Mouse (Mus musculus) heart, postnatal 4 days (tissue): ENCODE data around the gene Nsrp1. TPM values are rescaled to one million over a fixed set of nuclear protein-coding genes. Genes with fewer than 3 reads are reported as not detected.

Experiments used
- microRNA-seq, 2 experiments: library from miRNA; unstranded; fragments of <30 nt; microRNA quantifications; one replicate each; pipeline ENCODE4 v1.2.0; 2021 to 2022
- total RNA-seq, 2 experiments: library from RNA; stranded (reverse); gene quantifications; 2 replicates each; pipeline ENCODE4 v1.2.3; 2021

Nsrp1 gene
- total RNA-seq, 2 experiments from 2014 or later, result 14.9 to 15.2 TPM

Small RNA genes within 50 kb of the gene (microRNA-seq; reads per million reads assigned to microRNA genes)
- 1,864 to 6,484 reads per million in 2 experiments for gene Mir423

Other genes with a start within 250 kb of the Nsrp1 start
- 10 to 100 TPM; 66.0 to 66.4 TPM for gene Cpd, start 231.4 kb downstream of the Nsrp1 start, total RNA-seq
- under 1 TPM in 1 of 2 experiments, not detected in 1; 0.59 TPM for gene Tmigd1, start 176.3 kb downstream of the Nsrp1 start, total RNA-seq
- gene Blmh, start 153.6 kb downstream of the Nsrp1 start, total RNA-seq, result 10 to 100 TPM; 66.1 to 74.4 TPM
- under 1 TPM; 0.62 to 0.74 TPM for gene Slc6a4, start 79.8 kb downstream of the Nsrp1 start, total RNA-seq
- under 1 TPM; 0.41 to 0.76 TPM for gene Efcab5, start 110.5 kb upstream of the Nsrp1 start, total RNA-seq
- 10 to 100 TPM; 92.1 to 98.9 TPM for gene Ssh2, start 137.9 kb upstream of the Nsrp1 start, total RNA-seq